Mouse (Mus musculus) CH12.LX (cell line): ENCODE measurements at regions not wholly inside any gene's neighbourhood (a gene's known extent, or its start where the extent isn't known, plus 50 kb on each side); places are given as distances from the start of the nearest gene placed in this dataset.

Experiments used
- CHD2 ChIP-seq: IDR thresholded peaks from 2 replicates; pipeline ENCODE4 v1.6.1; 2011; ENCODE audit warnings: low read length, improper control_type of control experiment
- CTCF ChIP-seq, 2 experiments: IDR thresholded peaks in 1 of 2; conservative IDR thresholded peaks in 1 of 2; 2 replicates each; pipeline ENCODE4 v1.5.1; 2011 to 2012; ENCODE audit warnings: low read depth in 2 of 2, low read length in 2 of 2, improper control_type of control experiment in 1 of 2, inconsistent platforms in 1 of 2, mild to moderate bottlenecking in 1 of 2, moderate library complexity in 1 of 2
- ELF1 ChIP-seq: IDR thresholded peaks from 2 replicates; pipeline ENCODE4 v1.6.1; 2014; ENCODE audit warnings: low read depth, mild to moderate bottlenecking, inconsistent platforms, low read length, improper control_type of control experiment
- EP300 ChIP-seq: IDR thresholded peaks from 2 replicates; pipeline ENCODE4 v1.6.1; 2011; ENCODE audit warnings: low read length, improper control_type of control experiment
- GABPA ChIP-seq: IDR thresholded peaks from 2 replicates; pipeline ENCODE4 v1.6.1; 2012; ENCODE audit warnings: low read depth, low read length, improper control_type of control experiment, inconsistent platforms; ENCODE audit not compliant: insufficient replicate concordance
- JUND ChIP-seq: conservative IDR thresholded peaks from 2 replicates; pipeline ENCODE4 v1.6.1; 2011; ENCODE audit warnings: low read depth, low read length, improper control_type of control experiment
- MAFK ChIP-seq: IDR thresholded peaks from 2 replicates; pipeline ENCODE4 v1.6.1; 2011; ENCODE audit warnings: low read length, improper control_type of control experiment; ENCODE audit not compliant: insufficient replicate concordance
- MAZ ChIP-seq: IDR thresholded peaks from 2 replicates; pipeline ENCODE4 v1.6.1; 2012; ENCODE audit warnings: low read depth, mild to moderate bottlenecking, inconsistent platforms, low read length, improper control_type of control experiment, moderate library complexity
- MXI1 ChIP-seq: IDR thresholded peaks from 2 replicates; pipeline ENCODE4 v1.6.1; 2011; ENCODE audit warnings: mild to moderate bottlenecking, low read depth, low read length, improper control_type of control experiment
- POLR2A ChIP-seq: IDR thresholded peaks from 2 replicates; pipeline ENCODE4 v1.6.1; 2011; ENCODE audit warnings: low read depth, mild to moderate bottlenecking, improper control_type of control experiment, low read length
- TCF12 ChIP-seq: IDR thresholded peaks from 2 replicates; pipeline ENCODE4 v1.6.1; 2014; ENCODE audit warnings: low read depth, mild to moderate bottlenecking, inconsistent platforms, low read length, improper control_type of control experiment
- ZC3H11A ChIP-seq: IDR thresholded peaks from 2 replicates; pipeline ENCODE4 v1.6.1; 2012; ENCODE audit warnings: low read depth, mild to moderate bottlenecking, inconsistent platforms, low read length, improper control_type of control experiment
- ZMIZ1 ChIP-seq: IDR thresholded peaks from 2 replicates; pipeline ENCODE4 v1.6.1; 2012; ENCODE audit warnings: low read depth, mild to moderate bottlenecking, inconsistent platforms, low read length, improper control_type of control experiment
- ZNF384 ChIP-seq: IDR thresholded peaks from 2 replicates; pipeline ENCODE4 v1.6.1; 2012; ENCODE audit warnings: low read depth, low read length, improper control_type of control experiment, inconsistent platforms

DNA sequence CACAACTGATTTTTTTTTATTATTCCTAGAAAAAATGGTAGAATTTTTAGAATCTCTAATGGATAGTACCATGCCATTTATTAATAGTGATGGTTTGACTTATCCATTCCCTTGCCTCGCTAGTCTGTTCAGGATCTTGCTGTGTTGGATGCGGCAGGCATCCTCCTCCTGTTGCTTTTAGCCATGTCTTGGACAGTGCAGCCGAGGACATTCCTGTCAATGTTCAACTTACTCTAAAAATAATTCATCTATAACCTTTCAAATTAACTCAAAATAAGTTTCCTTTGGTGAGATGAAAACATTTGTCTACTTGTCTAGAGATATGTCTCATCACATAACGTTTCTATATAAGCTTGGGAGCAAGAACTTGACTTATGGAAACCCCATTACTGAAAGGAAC, 314.2 kb upstream of the Zeb2 start:
- TF ChIP-seq CTCF (conservative IDR thresholded peaks at IDR 0.05 in 1 of 2, IDR thresholded peaks at IDR 0.05 in 1 of 2; ENCODE audit: low read depth in 2 of 2, low read length in 2 of 2) (no peak), ZNF384 (no peak), EP300 (no peak), GABPA (no peak), ELF1 (no peak), MAFK (no peak), JUND (no peak), ZMIZ1 (no peak), ZC3H11A (no peak), CHD2 (no peak), MXI1 (no peak), TCF12 (no peak), POLR2A (no peak), MAZ (no peak)
